Mouse (Mus musculus): ENCODE data around the gene B4galnt2.

B4galnt2 gene

GRCm38 (mm10) chr11:95826317-95827167, 88.1 kb downstream of the B4galnt2 start:
- DNase-seq (ENCODE audit: low spot score in 2 of 2): no peak

GRCm38 (mm10) chr11:95825625-95826024, 89.1 kb downstream of the B4galnt2 start:
- DNase-seq (ENCODE audit: low spot score in 2 of 2): no peak

- peak; percentile 59 to 73 for DNase-seq (ENCODE audit: low spot score in 2 of 2)
Observed at GRCm38 (mm10) chr11:95824877-95825243, 89.8 kb downstream of the B4galnt2 start.

GRCm38 (mm10) chr11:95824071-95824876, 90.4 kb downstream of the B4galnt2 start, which contains the start of gene Phospho1:
Gene Phospho1 (plus strand): TSS chr11:95824499.
- peak; percentile 80 to 85 for DNase-seq (ENCODE audit: low spot score in 2 of 2)

- no peak for DNase-seq (ENCODE audit: low spot score in 2 of 2)
Observed at GRCm38 (mm10) chr11:95822437-95822836, 92.3 kb downstream of the B4galnt2 start.

GRCm38 (mm10) chr11:95821511-95821910, 93.2 kb downstream of the B4galnt2 start:
- DNase-seq (ENCODE audit: low spot score in 2 of 2): no peak

GRCm38 (mm10) chr11:95819138-95819537, 95.6 kb downstream of the B4galnt2 start:
- no peak for DNase-seq (ENCODE audit: low spot score in 2 of 2)

Data from frontal cortex, postnatal 36 days (tissue).